Mouse (Mus musculus) splenic B cell, adult 2 months (primary cell): ENCODE measurements around the gene Ddb1.

Experiments
- DNase-seq: peaks from one replicate; pipeline ENCODE4 v3.0.0-alpha.2; 2011; ENCODE audit warnings: low read depth, low spot score
- H3K27me3 ChIP-seq: 2 replicates; pipeline ENCODE4 v1.6.1; 2012; ENCODE audit warnings: mild to moderate bottlenecking, low read length, moderate library complexity, mixed read lengths; ENCODE audit not compliant: control insufficient read depth, poor library complexity, insufficient read depth, severe bottlenecking
- H3K36me3 ChIP-seq: 2 replicates; pipeline ENCODE4 v1.6.1; 2012; ENCODE audit warnings: mild to moderate bottlenecking, low read length, moderate library complexity, mixed read lengths; ENCODE audit not compliant: control insufficient read depth, poor library complexity, insufficient read depth, severe bottlenecking

Gene Ddb1

GRCm38 (mm10) chr19:10605901-10606622 is 935 bp downstream of the Ddb1 start:
- H3K27me3 ChIP-seq, result no peaks in the 10 kb centered on the region
- DNase-seq, result no peak

GRCm38 (mm10) chr19:10608573-10609240 is 3.6 kb downstream of the Ddb1 start:
- Histone ChIP-seq H3K36me3 (peaks cover 32% of the 10 kb centered on the region), H3K27me3 (no peaks in the 10 kb centered on the region)
- no peak for DNase-seq

More at GRCm38 (mm10) chr19:10605901-10606622, 935 bp downstream of the Ddb1 start:
- H3K36me3 ChIP-seq, result peaks cover 19% of the 10 kb centered on the region

- H3K36me3 ChIP-seq, result no peaks in the 10 kb centered on the region
- H3K27me3 ChIP-seq, result no peaks in the 10 kb centered on the region
- DNase-seq, result peak; percentile 15
Observed at GRCm38 (mm10) chr19:10634106-10634871, 29.2 kb downstream of the Ddb1 start, which contains the start of gene Vwce. Vwce (plus strand) TSS chr19:10634213.

- Histone ChIP-seq H3K36me3 (no peaks in the 10 kb centered on the region), H3K27me3 (no peaks in the 10 kb centered on the region)
- no peak for DNase-seq
Observed at GRCm38 (mm10) chr19:10634872-10635318, 29.8 kb downstream of the Ddb1 start.

GRCm38 (mm10) chr19:10637840-10638239 is 32.7 kb downstream of the Ddb1 start:
- DNase-seq, result no peak
- Histone ChIP-seq H3K27me3 (peaks cover 2% of the 10 kb centered on the region; the same call in 1 of the 2 replicates), H3K36me3 (no peaks in the 10 kb centered on the region)

GRCm38 (mm10) chr19:10640080-10640479 is 35.0 kb downstream of the Ddb1 start:
- no peak for DNase-seq
- Histone ChIP-seq H3K36me3 (no peaks in the 10 kb centered on the region), H3K27me3 (peaks cover 2% of the 10 kb centered on the region; the same call in 1 of the 2 replicates)

- DNase-seq, result no peak
- no peaks in the 10 kb centered on the region for H3K36me3 ChIP-seq
- peaks cover 2% of the 10 kb centered on the region; the same call in 1 of the 2 replicates for H3K27me3 ChIP-seq
Observed at GRCm38 (mm10) chr19:10640589-10641378, 35.7 kb downstream of the Ddb1 start.

GRCm38 (mm10) chr19:10645616-10646015 is 40.5 kb downstream of the Ddb1 start:
- H3K27me3 ChIP-seq, result no peaks in the 10 kb centered on the region; the same call in 1 of the 2 replicates
- no peaks in the 10 kb centered on the region for H3K36me3 ChIP-seq
- DNase-seq, result no peak

GRCm38 (mm10) chr19:10648156-10648555 is 43.0 kb downstream of the Ddb1 start:
- DNase-seq, result no peak
- H3K27me3 ChIP-seq, result no peaks in the 10 kb centered on the region
- no peaks in the 10 kb centered on the region for H3K36me3 ChIP-seq

- no peak for DNase-seq
- Histone ChIP-seq H3K27me3 (no peaks in the 10 kb centered on the region), H3K36me3 (no peaks in the 10 kb centered on the region)
Observed at GRCm38 (mm10) chr19:10656058-10656457, 50.9 kb downstream of the Ddb1 start.

- H3K36me3 ChIP-seq, result no peaks in the 10 kb centered on the region
- no peak for DNase-seq
- H3K27me3 ChIP-seq, result no peaks in the 10 kb centered on the region
Observed at GRCm38 (mm10) chr19:10657742-10658141, 52.6 kb downstream of the Ddb1 start.

- Histone ChIP-seq H3K27me3 (no peaks in the 10 kb centered on the region), H3K36me3 (no peaks in the 10 kb centered on the region)
- no peak for DNase-seq
Observed at GRCm38 (mm10) chr19:10658406-10658805, 53.3 kb downstream of the Ddb1 start.

GRCm38 (mm10) chr19:10661373-10661772 is 56.2 kb downstream of the Ddb1 start:
- Histone ChIP-seq H3K36me3 (no peaks in the 10 kb centered on the region), H3K27me3 (no peaks in the 10 kb centered on the region)
- DNase-seq, result no peak

- H3K36me3 ChIP-seq, result no peaks in the 10 kb centered on the region
- no peaks in the 10 kb centered on the region for H3K27me3 ChIP-seq
- no peak for DNase-seq
Observed at GRCm38 (mm10) chr19:10661919-10662318, 56.8 kb downstream of the Ddb1 start.
